Mouse (Mus musculus) embryo, embryonic 11 days (tissue): ENCODE data around the gene Orai3.
"Not testable (repeated sequence)": the region's sequence is repeated elsewhere in the genome, so short reads cannot be mapped to it uniquely, and the experiment has no call there.

Experiments
- DNase-seq: peaks from one replicate; pipeline ENCODE4 v3.0.0-alpha.2; 2015

Gene Orai3

GRCm38 (mm10) chr7:127765756-127766155, 3.9 kb upstream of the Orai3 start:
- no peak for DNase-seq

GRCm38 (mm10) chr7:127766851-127767609, 2.6 kb upstream of the Orai3 start:
- DNase-seq = no peak

- DNase-seq = no peak
Measured at GRCm38 (mm10) chr7:127767671-127768345, 1.8 kb upstream of the Orai3 start.

GRCm38 (mm10) chr7:127768346-127768996, 1.1 kb upstream of the Orai3 start:
- DNase-seq = no peak

- peak; percentile 95 for DNase-seq
Measured at GRCm38 (mm10) chr7:127768997-127769593, 520 bp upstream of the Orai3 start.

GRCm38 (mm10) chr7:127770039-127770905, 657 bp downstream of the Orai3 start:
- peak; percentile 46 for DNase-seq

GRCm38 (mm10) chr7:127771262-127771661, 1.6 kb downstream of the Orai3 start:
- DNase-seq = no peak

- no peak for DNase-seq
Measured at GRCm38 (mm10) chr7:127772080-127772479, 2.5 kb downstream of the Orai3 start.

- DNase-seq = no peak
Measured at GRCm38 (mm10) chr7:127772557-127772956, 2.9 kb downstream of the Orai3 start.

- peak; percentile 85 for DNase-seq
Measured at GRCm38 (mm10) chr7:127773664-127774384, 4.2 kb downstream of the Orai3 start.

GRCm38 (mm10) chr7:127775837-127776236, 6.2 kb downstream of the Orai3 start:
- not testable (repeated sequence) for DNase-seq

GRCm38 (mm10) chr7:127776426-127776825, 6.8 kb downstream of the Orai3 start, which contains the start of gene Setd1a:
Gene Setd1a, plus strand, starts transcription at chr7:127776670.
- peak; percentile 89 for DNase-seq

- peak; percentile 99 for DNase-seq
Measured at GRCm38 (mm10) chr7:127776878-127777473, 7.4 kb downstream of the Orai3 start.

- DNase-seq = peak; percentile 75
Measured at GRCm38 (mm10) chr7:127777474-127778266, 8.1 kb downstream of the Orai3 start.

GRCm38 (mm10) chr7:127778350-127778749, 8.7 kb downstream of the Orai3 start:
- no peak for DNase-seq

- DNase-seq = no peak
Measured at GRCm38 (mm10) chr7:127785308-127785707, 15.7 kb downstream of the Orai3 start, which contains the start of gene Gm49388. Gene Gm49388, plus strand, starts transcription at chr7:127785608.

- DNase-seq = no peak
Measured at GRCm38 (mm10) chr7:127797076-127797845, 27.6 kb downstream of the Orai3 start.

- no peak for DNase-seq
Measured at GRCm38 (mm10) chr7:127798591-127798990, 29.0 kb downstream of the Orai3 start.

GRCm38 (mm10) chr7:127799211-127799610, 29.6 kb downstream of the Orai3 start:
- DNase-seq = no peak
